Mouse (Mus musculus) C2C12 (cell line): ENCODE results near the gene Usp16.

ENCODE experiments used
- CEBPB ChIP-seq: IDR thresholded peaks from one replicate; pipeline ENCODE4 v1.6.1; 2011; ENCODE audit warnings: low read depth, mild to moderate bottlenecking, control low read depth, moderate library complexity
- CTCF ChIP-seq: IDR thresholded peaks from one replicate; pipeline ENCODE4 v1.5.1; 2011; ENCODE audit not compliant: control insufficient read depth, insufficient read depth, insufficient read length
- FOSL1 ChIP-seq: IDR thresholded peaks from one replicate; pipeline ENCODE4 v1.8.0; 2011; ENCODE audit warnings: mild to moderate bottlenecking, low read length; ENCODE audit not compliant: poor library complexity, insufficient read depth, severe bottlenecking
- MAX ChIP-seq: IDR thresholded peaks from one replicate; pipeline ENCODE4 v1.6.1; 2011; ENCODE audit warnings: mild to moderate bottlenecking, control low read depth
- MYOD1 ChIP-seq: IDR thresholded peaks from one replicate; pipeline ENCODE4 v1.6.1; 2011; ENCODE audit warnings: low read depth; ENCODE audit not compliant: control insufficient read depth, insufficient read length
- MYOG ChIP-seq: IDR thresholded peaks from one replicate; pipeline ENCODE4 v1.6.1; 2011; ENCODE audit not compliant: control insufficient read depth, insufficient read length; ENCODE audit errors: extremely low read depth
- USF1 ChIP-seq: IDR thresholded peaks from one replicate; pipeline ENCODE4 v1.6.1; 2011; ENCODE audit warnings: low read depth, mild to moderate bottlenecking, control low read depth, moderate library complexity

DNA sequence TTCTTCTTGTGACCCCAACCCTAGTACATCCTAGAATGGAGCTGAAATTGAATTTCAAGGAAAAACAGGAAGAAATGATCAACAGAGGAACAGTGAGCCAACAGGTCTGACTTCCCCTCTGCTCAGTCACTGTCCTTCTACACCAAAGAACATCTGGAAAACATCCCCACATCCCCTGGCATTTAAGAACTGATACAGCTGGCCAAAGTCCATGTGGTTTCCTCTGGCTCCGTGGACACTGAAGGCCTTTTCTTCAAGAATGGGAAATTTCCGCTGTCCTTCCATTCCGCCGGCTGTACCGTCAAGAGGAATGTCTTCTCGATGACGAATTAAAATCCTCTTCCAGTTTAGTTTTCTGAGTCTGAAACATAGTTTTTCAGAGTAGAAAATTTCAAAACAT, 20.2 kb upstream of the Usp16 start:
- TF ChIP-seq USF1 (no peak), CTCF (no peak), MYOG (no peak), FOSL1 (no peak), CEBPB (no peak), MAX (no peak), MYOD1 (no peak)
